Mouse (Mus musculus): ENCODE data around the gene Il9r. TPM values are rescaled to one million over a fixed set of nuclear protein-coding genes. Genes with fewer than 3 reads are reported as not detected.

The Il9r gene
- polyA plus RNA-seq, 1 experiment from 2014 or later, result 0.31 TPM

DNA sequence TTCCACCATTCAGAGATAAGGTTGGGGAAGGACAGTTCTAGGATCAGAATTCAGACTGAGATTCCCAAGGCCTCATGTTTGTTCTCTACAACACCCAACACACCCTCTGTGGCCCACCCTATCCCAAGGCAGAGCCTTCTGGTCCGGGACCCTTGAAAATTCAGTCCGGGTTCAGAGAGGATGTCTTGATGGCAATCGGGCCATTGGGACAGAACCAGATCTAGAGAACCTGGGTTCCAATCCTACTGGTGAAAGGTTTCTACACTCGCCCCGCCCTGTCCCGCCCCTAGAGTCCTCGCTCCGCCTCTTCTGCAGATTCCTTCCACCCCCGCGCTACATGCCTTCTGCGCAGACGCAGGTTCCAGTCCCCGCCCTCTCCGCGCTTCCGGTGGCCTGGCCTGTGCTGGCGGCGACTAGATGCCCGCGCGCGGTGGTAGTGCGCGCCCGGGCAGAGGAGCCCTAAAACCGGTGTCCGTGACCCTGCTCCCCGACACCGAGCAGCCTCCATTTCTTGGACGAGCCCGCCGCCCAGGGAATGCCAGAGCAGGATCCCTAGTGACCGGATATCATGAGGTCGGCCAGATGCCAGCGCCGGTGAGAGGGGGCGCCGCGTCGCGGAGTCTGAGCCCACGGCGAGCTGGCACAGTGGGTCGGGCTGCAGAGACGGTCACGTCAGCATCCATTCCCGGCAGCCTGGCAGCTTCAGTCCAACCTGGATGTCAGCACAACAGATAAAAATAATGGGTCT, 26.2 kb upstream of the Il9r start, which contains the start of gene Mpg:
Mpg (plus strand) TSS at position 382 of the 748 bp plus-strand sequence.
- 3% methylated on average over 47 of the region's 47 CpGs for WGBS
- H3K9ac ChIP-seq, result peak within 1 kb of the TSS; percentile 82
- H3K27me3 ChIP-seq, result peaks cover 11% of the 10 kb centered on the region
- peaks cover 35% of the 10 kb centered on the region for H3K36me3 ChIP-seq
- H3K9me3 ChIP-seq, result no peaks in the 10 kb centered on the region
- peak within 1 kb of the TSS; percentile 81 for H3K4me2 ChIP-seq
- H3K27ac ChIP-seq, result peak within 1 kb of the TSS; percentile 92
- ATAC-seq (ENCODE audit: insufficient number of reproducible peaks, insufficient read depth, low FRiP score, low TSS enrichment, low read depth), result peak; percentile 63
- H3K4me3 ChIP-seq, result peak within 1 kb of the TSS; percentile 61
- H3K4me1 ChIP-seq, result peaks cover 49% of the 10 kb centered on the region

DNA sequence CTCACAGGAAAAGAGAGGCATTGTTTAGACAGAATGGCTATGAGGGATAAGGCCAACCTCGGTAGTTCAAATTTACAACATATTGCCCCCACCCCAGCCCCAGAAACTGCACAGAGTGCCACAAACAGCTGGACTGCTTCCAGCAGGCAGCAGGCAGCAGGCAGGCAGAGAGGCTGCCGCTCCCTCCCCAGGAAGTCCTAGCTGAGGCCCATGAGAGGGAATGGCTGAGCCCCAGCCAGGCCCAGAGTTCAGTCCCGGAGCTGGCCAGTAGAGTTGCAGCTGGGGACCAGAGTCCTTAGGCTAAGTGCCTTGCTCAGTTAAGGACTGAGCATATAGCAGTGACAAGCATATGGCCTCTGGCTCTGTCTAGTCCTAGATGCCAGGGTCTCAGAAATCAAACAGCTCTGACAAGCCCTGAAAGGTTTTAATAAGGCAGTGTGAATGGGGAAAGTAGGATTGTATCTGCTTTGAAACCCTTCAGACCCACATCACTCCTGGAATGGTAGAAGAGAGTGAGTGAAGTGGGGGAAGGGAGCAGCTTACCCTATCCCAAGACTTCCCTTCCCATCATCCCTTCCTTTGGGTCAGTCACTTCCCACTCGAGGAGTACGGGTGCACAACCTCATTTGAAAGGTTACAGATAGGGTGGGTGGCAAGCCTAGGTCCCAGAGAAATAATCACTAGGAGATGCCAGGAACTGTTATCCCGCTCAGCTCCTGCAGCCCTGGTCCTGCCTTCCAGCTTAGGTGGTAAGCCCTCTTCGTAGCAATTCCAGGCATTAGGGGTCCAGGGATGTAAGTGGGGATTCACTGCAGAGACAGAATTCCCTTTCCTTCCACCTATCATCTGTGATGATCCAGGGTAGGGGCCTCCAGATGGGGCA, 25.4 kb upstream of the Il9r start:
- no peak overlapping the region; the same call in 1 of the 2 replicates for H3K4me3 ChIP-seq
- peak overlapping the region; percentile 46; the same call in 1 of the 2 replicates for H3K9ac ChIP-seq
- H3K36me3 ChIP-seq, result peaks cover 27% of the 10 kb centered on the region
- peaks cover 57% of the 10 kb centered on the region for H3K4me1 ChIP-seq
- H3K27ac ChIP-seq, result peak overlapping the region; percentile 92
- 49% methylated on average over 7 of the region's 7 CpGs for WGBS
- ATAC-seq (ENCODE audit: insufficient number of reproducible peaks, insufficient read depth, low FRiP score, low TSS enrichment, low read depth), result no peak
- H3K9me3 ChIP-seq, result no peaks in the 10 kb centered on the region
- H3K4me2 ChIP-seq, result peak overlapping the region; percentile 81
- H3K27me3 ChIP-seq, result peaks cover 11% of the 10 kb centered on the region

DNA sequence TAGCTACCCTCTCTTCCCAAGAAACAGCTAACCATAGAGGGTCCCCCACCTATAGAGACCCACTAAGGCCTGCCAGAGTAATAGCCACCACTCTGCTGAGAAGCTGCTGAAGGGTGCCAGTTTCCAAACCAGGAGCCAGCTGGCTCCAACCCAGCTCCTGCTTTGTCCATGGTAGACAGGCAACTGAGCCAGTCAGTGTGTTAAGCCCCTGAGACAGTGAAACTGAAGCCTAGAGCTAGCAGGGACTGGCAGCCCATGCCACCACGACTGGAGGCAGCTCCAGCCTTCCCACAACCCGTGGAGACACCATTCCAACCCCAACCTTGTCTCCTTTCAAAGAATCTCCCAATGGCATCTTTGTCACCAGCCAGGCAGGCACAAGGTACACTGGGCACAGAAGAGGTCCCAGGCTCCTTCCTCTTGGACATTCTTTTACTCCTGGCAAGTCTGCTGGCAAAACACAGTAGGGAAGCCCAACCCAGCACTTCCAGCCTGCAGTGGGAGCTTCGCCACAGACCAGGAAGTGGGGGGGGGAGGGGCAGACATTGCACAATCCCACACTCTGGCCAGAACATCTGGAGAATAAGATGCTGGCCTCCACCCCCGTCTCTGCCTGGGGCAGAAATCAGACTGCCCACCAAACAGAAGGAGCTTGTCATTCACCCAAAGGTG, 24.5 kb upstream of the Il9r start:
- no peaks in the 10 kb centered on the region for H3K9me3 ChIP-seq
- peaks cover 65% of the 10 kb centered on the region for H3K4me1 ChIP-seq
- ATAC-seq (ENCODE audit: insufficient number of reproducible peaks, insufficient read depth, low FRiP score, low TSS enrichment, low read depth), result no peak
- peak overlapping the region; percentile 92 for H3K27ac ChIP-seq
- peaks cover 18% of the 10 kb centered on the region for H3K36me3 ChIP-seq
- WGBS, result 6% methylated on average over 4 of the region's 4 CpGs
- peak overlapping the region; percentile 46; the same call in 1 of the 2 replicates for H3K9ac ChIP-seq
- H3K27me3 ChIP-seq, result peaks cover 11% of the 10 kb centered on the region
- H3K4me2 ChIP-seq, result peak overlapping the region; percentile 33
- no peak overlapping the region for H3K4me3 ChIP-seq

DNA sequence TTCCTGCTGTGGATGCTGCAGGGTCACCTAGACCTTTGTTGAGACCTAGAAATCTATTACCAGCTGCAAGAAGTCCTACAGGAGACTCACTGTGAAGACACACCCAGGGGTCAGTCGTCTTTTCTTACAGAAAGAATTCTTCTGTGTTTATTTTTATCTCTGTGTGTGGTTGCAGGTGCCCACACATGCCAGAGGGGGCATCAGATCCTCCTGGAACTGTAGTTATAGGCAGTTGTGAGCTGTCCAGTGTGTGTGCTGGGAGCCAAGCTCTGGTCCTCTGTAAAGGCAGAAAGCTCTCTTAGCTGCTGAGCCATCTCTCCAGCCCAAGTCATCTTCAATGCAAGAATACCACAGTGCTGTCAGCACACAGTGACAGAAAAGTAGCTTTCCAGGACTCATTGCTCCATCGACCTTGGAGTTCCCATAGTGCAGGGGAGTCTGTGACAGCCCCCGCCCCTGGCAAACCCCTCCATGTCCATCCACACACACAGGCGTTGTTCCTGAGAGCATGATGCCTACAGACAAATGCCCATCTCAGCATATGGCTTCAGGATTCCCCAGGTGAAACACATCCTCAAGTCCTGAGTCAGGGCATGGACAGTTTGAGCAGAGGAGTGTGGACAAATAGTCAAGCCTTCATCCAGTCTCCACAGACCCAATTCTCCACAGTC, 23.4 kb upstream of the Il9r start:
- ATAC-seq (ENCODE audit: insufficient number of reproducible peaks, insufficient read depth, low FRiP score, low TSS enrichment, low read depth), result no peak

DNA sequence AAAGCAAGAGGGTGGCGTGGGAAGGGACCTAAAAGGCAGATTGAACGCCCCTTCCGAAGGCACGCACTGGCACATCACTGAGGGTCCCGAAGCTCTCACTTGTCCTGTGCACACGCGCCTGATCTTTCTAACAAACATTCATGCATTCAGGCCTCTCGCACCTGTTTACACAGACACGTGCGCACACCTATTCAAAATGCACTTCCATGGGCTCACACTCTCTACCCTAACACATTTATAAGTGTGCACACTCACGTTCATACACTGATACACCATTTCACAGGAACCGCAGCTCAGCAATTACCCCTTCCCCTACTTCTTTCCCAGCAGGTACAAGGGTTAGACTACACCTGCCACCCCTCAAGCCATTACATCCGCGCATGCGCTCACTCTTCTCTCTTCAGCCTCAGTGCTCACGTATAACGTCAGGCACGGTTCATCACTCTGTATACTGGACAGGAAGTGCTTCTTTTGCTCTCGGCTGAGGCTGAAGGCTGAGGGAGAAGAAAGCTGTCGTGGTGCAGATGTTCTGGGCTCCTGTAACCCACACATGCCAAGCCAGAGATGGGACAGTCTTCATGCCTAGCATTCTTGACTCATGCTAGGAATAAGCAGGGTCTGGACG, 22.6 kb upstream of the Il9r start:
- H3K36me3 ChIP-seq, result no peaks in the 10 kb centered on the region
- WGBS, result 5% methylated on average over 21 of the region's 21 CpGs
- ATAC-seq (ENCODE audit: insufficient number of reproducible peaks, insufficient read depth, low FRiP score, low TSS enrichment, low read depth), result no peak
- peak overlapping the region; percentile 76 for H3K4me3 ChIP-seq
- peaks cover 11% of the 10 kb centered on the region for H3K27me3 ChIP-seq
- H3K4me2 ChIP-seq, result peak overlapping the region; percentile 81
- peak overlapping the region; percentile 88 for H3K27ac ChIP-seq
- H3K9ac ChIP-seq, result peak overlapping the region; percentile 95
- peaks cover 84% of the 10 kb centered on the region for H3K4me1 ChIP-seq
- no peaks in the 10 kb centered on the region for H3K9me3 ChIP-seq

More for the DNA sequence above, 23.4 kb upstream of the Il9r start:
- peaks cover 77% of the 10 kb centered on the region for H3K4me1 ChIP-seq
- H3K9me3 ChIP-seq, result no peaks in the 10 kb centered on the region
- H3K4me3 ChIP-seq, result no peak overlapping the region
- H3K27ac ChIP-seq, result no peak overlapping the region
- WGBS, result 74% methylated on average over 4 of the region's 4 CpGs
- H3K27me3 ChIP-seq, result peaks cover 11% of the 10 kb centered on the region
- H3K36me3 ChIP-seq, result peaks cover 7% of the 10 kb centered on the region; the same call in 1 of the 2 replicates
- no peak overlapping the region for H3K9ac ChIP-seq
- H3K4me2 ChIP-seq, result no peak overlapping the region; the same call in 1 of the 2 replicates

DNA sequence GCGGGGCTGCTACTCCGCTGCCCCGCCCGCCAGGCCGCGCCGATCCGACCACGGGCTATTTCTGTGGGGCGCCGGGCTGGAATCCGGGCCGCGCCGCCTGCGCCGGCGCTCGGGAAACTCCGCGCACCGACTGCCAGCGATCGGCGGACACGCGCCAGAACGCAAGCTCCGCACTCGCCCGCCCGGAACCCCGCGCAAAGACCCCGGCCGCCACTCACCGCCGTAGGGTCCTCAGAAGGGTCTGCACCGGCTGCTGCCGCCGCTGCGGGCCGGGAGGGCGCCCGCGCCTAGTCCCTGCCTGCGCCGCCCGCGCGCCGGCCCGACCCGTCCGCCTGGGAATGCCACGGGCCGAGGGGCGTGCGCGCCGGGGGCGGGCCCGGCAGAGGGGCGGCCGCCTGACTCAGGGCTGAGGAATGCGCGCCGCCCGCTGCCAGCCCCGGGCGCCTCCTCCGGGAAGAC, 21.9 kb upstream of the Il9r start, which contains the start of gene Rhbdf1:
Rhbdf1 (minus strand) TSS at position 350 of the 459 bp plus-strand sequence.
- H3K27ac ChIP-seq, result peak within 1 kb of the TSS; percentile 88
- H3K4me2 ChIP-seq, result peak within 1 kb of the TSS; percentile 81
- peaks cover 81% of the 10 kb centered on the region for H3K4me1 ChIP-seq
- no peaks in the 10 kb centered on the region for H3K9me3 ChIP-seq
- peak within 1 kb of the TSS; percentile 76 for H3K4me3 ChIP-seq
- peak within 1 kb of the TSS; percentile 95 for H3K9ac ChIP-seq
- H3K27me3 ChIP-seq, result peaks cover 11% of the 10 kb centered on the region
- ATAC-seq (ENCODE audit: insufficient number of reproducible peaks, insufficient read depth, low FRiP score, low TSS enrichment, low read depth), result peak; percentile 11; the same call in 1 of the 2 replicates
- H3K36me3 ChIP-seq, result no peaks in the 10 kb centered on the region
- under 1% methylated on average over 49 of the region's 72 CpGs for WGBS

DNA sequence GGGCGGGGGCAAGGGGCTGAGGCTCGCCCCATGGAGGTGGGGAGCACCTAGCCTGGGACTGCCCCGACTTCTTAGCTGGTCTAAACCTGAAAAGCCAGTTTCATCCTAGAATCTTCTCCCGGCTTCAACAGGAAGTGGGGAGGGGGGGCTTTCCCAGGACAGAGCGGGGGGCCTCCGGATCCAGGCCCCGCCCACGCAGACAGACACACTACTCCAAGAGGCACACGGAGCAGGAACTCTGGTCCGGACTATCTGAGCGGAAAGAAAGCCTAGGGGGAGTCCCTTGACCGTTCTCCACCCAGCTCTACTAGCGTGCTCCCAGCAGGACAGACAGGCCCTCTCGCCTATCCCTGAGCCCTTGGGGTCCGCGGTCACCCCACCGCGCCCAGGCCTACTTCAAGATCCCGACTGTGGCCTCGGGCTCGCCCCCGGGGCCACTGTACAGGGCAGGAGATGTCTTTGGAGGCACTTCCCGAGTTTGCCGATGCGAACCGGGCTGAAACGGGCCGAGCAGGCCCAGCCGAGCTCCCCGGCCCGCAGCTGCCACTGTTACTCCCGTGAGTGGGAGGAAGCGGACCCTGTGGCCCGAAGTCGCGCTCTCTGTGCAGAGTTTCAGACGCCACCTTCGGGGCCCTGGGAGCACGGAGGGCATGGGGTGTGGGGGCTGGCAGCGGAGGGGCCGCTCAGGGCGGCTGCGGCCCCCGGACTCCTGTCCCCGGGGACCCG, 21.3 kb upstream of the Il9r start:
- peaks cover 77% of the 10 kb centered on the region for H3K4me1 ChIP-seq
- peak overlapping the region; percentile 88 for H3K27ac ChIP-seq
- no peaks in the 10 kb centered on the region for H3K9me3 ChIP-seq
- H3K36me3 ChIP-seq, result 0 out of 2 replicates have a peak, but pooled peaks cover under 1% of the 10 kb centered on the region
- ATAC-seq (ENCODE audit: insufficient number of reproducible peaks, insufficient read depth, low FRiP score, low TSS enrichment, low read depth), result peak; percentile 57
- H3K9ac ChIP-seq, result peak overlapping the region; percentile 95
- H3K27me3 ChIP-seq, result peaks cover 11% of the 10 kb centered on the region
- peak overlapping the region; percentile 81 for H3K4me2 ChIP-seq
- WGBS, result under 1% methylated on average over 45 of the region's 46 CpGs
- H3K4me3 ChIP-seq, result peak overlapping the region; percentile 76

DNA sequence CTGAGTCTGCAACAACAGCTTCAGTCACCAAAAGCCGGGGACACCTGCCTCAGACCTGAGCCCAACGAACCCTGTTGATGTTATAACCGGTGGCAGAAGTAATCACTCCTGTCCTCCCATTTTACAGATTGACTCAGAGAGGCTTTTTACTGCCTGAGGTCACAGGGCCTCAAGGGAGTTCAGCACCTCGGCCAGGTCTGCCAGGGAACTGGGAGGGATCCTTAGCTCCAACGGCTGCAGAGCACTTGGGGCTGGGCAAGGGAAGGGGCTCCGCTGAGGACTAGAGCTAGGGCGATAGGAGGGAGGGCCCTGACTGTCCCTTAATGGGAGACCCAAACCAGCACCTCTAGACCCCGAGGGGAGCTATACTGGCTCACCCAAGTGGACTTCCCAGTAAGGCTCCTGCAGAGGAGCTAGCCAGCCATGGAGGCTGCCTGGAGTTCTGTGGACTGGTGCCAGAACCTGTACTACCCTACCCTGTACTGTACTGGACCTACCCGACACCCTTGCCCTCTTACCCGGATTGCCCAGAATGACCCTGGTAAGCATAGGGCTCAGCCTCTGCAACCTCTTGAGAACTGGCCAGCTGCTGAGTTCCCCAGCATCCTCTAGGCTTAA, 20.6 kb upstream of the Il9r start:
- peak overlapping the region; percentile 95 for H3K9ac ChIP-seq
- peak overlapping the region; percentile 88 for H3K27ac ChIP-seq
- peaks cover 8% of the 10 kb centered on the region for H3K36me3 ChIP-seq
- peak overlapping the region; percentile 76 for H3K4me3 ChIP-seq
- no peaks in the 10 kb centered on the region for H3K9me3 ChIP-seq
- H3K4me2 ChIP-seq, result peak overlapping the region; percentile 81
- WGBS, result 29% methylated on average over 10 of the region's 10 CpGs
- H3K27me3 ChIP-seq, result peaks cover 11% of the 10 kb centered on the region
- peak; percentile 38; the same call in 1 of the 2 replicates for ATAC-seq (ENCODE audit: insufficient number of reproducible peaks, insufficient read depth, low FRiP score, low TSS enrichment, low read depth)
- peaks cover 73% of the 10 kb centered on the region for H3K4me1 ChIP-seq

DNA sequence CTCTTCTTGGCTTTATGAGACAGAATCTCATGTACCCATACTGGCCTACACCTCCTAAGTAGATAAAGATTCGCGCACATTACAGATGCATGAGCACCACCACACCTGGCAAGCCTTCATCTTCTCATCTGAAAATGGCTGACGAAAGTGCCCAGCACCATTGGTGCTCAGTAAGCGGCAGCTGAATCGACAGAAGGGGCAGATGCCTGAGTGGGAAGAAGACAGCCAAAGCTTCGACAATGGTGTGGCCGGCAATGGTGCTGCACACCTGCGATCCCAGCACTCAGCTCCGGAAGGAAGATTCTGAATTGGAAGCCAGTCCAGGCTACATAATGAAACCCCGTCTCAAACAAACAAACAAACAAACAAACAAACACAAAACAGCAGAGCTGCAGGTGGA, 19.2 kb upstream of the Il9r start:
- 90% methylated on average over 10 of the region's 10 CpGs for WGBS
- no peak for ATAC-seq (ENCODE audit: insufficient number of reproducible peaks, insufficient read depth, low FRiP score, low TSS enrichment, low read depth)
- Histone ChIP-seq H3K36me3 (peaks cover 22% of the 10 kb centered on the region), H3K27me3 (peaks cover 11% of the 10 kb centered on the region), H3K27ac (no peak overlapping the region), H3K4me1 (peaks cover 58% of the 10 kb centered on the region), H3K4me3 (no peak overlapping the region), H3K9me3 (no peaks in the 10 kb centered on the region), H3K4me2 (0 out of 2 replicates have a peak overlapping the region, but pooled peaks have one; percentile 81), H3K9ac (no peak overlapping the region)
